Mouse (Mus musculus) urinary bladder, postnatal 25 days (tissue): ENCODE data around the gene Ess2.

Experiments
- DNase-seq: peaks from one replicate; pipeline ENCODE4 v3.0.0; 2022; ENCODE audit warnings: low spot score

Ess2 gene

DNA sequence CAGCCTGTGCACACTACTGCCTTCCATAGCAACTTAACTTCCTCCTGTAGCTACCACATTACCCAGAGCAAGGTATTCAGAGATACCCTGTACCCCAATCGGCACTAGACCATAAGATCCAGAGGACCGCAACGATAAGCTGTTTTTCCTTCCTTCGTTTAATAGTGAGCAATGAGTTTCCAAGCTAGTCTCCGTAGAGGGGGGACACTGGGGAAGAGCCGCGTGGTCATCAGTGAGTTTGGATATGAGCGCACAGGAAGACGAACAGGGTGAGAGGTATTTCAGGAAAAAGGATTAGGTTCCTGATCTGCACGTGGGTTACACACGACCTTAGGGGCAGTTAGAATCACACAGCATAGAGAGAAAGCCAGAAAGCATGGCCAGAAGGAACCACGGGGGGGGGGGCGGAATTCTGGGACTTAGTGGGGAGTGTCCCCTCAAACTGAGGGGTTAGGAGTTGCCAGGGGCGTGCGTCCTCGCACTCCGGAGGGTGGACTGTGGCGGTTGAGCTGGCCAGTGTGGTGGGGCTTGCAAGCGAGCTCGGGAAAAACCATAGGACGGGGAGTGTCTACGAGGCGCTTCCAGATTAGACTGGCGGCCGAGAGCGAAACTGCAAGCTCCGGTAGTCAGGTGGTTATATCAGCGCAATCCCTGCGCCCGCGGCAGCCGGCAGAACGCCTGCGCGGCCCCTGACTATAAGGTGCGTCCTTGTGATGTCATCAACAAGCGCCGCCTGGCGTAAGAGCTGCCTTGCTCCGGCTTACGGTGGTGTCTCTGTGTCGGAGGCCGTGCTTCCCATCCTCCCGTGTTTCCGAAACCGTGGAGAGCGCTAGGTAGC, 10.4 kb upstream of the Ess2 start:
- DNase-seq: peak; percentile 94

DNA sequence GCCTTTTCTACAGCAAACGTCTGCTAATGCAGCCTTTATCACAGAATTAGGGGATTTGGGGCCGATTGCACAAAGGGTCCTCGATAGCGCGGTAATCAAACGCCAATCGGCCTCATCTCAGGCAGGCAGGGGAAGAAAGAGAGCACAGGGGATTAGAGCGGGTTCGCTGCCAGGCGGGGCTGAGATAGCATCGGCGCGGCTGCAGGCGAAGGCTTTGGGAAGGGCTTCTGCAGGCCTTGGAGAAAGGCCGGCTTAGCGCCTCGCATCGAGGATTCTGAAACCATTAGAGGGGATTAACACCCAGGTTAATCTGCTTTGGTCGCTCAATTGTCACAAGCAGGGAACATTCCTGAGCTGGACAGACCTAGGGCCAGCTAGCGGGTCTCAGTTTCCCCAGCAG, 9.4 kb upstream of the Ess2 start:
- no peak for DNase-seq

DNA sequence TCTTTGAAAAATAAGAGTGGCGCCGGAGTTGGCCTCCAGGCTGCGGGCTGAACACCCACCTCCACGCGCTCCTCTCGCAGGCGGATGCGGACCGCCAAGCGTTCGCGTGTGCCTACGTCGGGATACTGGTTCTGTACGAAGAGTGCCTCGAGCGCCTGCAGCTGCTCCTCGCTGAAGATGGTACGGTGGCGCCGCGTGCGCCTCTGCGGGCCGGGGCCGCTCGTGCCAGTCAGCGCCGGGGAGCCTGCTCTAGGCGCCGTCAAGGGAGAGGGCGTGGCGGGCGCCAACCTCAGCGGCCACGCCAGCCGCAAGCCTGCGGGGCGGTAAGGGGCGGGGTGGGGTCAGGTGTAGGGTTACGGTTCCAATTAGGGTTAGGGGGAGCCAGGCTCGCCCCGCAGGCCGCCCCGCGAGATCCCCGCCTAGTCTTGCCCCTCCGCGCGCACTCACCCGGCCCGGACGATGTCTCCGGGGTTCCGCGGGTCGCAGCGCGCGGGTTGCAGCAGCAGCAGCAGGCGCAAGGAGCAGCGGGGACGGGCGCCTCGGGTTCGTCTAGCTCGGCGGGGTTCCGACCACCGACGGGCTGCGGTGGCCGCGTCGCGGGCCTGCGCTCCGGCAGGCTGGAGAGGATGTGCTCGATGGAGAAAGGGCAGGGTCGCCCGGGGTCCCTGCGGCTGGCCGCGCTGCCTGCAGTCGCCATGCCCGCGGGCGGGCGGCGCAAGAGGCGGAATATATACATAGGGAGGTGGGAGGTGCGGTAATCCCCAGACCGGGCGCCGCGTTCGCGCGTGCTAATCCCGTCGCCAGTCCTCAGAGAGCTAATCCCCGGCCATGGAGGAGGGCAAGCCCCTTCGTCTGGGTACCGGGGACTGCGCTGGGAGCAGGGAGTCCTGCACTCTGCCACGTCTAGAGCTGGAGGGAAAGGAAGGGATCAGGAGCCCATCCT, 3.4 kb upstream of the Ess2 start, which contains the start of gene Gsc2:
Gene Gsc2 (minus strand): TSS at position 753 of the 943 bp plus-strand sequence.
- DNase-seq: peak; percentile 19

DNA sequence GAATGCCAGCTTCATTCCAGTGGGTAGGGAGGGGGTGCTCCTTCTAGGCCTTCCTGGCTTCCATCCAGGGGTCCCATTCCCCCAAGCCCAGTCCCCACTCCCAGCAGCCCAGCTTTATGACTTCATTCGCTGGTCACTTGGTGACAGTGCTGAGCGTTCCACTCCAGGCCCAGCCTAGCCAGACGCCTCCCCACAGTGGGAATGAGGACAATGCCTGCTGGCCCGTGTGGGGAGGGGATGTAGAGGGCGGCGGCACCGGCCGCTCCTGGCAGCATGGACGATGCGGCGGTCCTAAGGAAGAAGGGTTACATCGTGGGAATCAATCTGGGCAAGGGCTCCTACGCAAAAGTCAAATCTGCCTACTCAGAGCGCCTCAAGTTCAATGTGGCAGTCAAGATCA, 12.7 kb downstream of the Ess2 start, which contains the start of the genes Dgcr2 and Tssk2:
Gene Dgcr2 (minus strand): TSS at position 101 of the 400 bp plus-strand sequence.
Gene Tssk2 (plus strand): TSS at position 176 of the 400 bp plus-strand sequence.
- DNase-seq: no peak

DNA sequence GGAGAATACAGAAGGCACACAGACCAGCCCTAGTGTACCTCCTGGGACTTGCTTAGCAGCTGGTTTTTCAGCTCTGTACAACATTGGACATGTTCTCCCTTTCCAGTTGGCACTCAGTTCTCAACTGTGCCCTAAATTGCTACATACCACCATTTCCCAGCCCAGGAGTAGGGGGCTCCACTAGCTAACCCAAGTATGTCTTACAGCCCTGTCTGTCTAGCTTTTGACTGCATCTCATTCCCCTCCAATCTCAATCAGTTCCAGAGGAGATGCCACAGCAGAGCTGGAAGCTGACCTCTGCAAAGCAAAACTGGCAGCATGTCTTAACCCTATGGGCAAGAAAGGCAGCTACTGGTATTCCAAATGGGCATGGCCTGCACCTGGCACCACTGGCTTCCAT, 15.1 kb downstream of the Ess2 start:
- DNase-seq: no peak

DNA sequence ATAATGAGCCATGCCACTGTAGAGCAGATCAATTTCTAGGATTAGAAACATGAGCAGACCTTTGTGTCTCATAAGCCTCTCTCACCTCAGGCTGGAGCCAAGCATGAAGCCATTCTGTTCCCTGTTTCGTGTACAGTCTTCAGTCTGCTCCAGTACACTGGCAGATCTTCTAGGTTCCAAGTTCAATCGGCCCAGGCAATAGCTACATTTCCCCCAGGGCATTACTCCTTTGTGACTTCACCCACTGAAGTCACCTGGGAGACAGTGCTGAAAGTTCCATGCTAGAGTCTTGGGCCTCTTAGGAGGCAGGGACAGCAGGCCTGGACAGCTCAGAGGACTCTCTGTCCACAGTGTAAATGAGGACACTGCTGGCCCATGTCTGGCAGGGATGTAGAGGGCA, 17.2 kb downstream of the Ess2 start, which contains the start of gene Tssk1:
Gene Tssk1 (plus strand): TSS at position 301 of the 400 bp plus-strand sequence.
- DNase-seq: no peak

DNA sequence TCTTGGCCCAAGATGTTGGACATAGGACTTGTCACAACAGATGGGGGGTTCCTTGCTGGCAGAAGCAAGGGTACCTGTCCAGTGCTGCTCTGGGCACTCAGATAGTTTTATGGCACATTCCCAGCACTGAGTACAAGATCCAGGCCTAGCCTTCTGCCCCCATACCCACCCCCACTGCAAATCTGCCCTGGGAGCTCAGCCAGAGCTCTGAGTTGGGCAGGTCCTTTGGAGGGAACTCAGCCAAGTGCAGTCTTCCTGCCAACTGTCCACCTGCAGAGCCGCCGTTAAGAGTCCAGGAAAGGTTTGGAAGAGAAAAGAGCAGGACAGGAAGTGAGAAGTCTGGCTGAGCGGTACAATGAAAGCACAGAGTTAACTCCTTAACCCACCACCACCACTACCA, 18.5 kb downstream of the Ess2 start:
- DNase-seq: no peak

DNA sequence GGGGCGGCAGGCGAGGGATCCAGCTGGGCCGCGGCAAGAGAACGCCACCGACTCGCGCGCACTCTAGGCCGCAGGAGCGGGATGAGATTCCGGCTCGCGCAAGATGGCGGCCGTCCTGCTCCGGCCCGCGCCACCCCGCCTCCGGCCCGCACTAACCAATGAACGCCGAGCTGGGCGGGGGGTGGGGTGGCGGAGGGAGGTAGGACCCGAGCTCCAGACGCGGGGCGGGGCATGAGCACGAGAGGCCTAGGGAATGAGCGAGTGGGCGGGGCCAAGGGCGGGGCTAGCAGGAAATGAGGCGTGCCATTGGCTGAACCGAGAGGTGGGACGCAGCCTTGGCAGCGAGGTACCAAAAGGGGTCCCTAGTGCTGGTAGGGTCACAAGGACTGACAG, 19.6 kb downstream of the Ess2 start, which contains the start of gene Gm20518:
Gene Gm20518 (minus strand): TSS at position 105 of the 393 bp plus-strand sequence.
- peak; percentile 99 for DNase-seq

DNA sequence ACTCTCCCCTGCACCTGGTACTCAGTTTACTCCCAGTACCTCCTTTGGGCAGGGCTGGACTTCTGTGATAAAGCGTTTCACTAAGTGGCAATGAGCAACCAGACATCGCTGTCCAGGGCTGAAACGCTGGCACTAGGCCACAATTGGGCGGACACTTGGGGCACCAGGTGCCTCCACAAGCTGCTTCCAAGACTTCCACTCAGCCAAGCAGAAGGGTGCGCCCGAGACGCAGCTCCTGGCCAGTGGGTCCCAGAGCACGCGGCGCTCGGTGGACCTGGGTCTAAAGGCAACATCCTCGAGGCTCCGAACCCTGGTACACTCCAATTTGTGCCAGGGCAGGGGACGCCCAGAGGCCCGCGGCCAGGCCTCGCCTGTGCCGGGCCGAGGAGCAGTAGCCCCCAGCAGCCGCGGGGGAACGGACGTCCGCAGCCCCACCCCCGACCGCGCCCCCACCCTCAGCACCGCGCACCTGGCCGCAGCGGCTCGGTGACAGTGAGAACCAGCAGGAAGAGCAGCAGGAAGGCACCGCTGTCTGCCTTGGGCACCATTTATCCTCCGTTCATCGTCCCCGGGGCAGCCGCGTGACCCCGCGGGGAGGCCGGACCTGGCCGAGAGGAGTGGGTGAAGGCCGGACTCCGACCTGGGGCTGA, 20.1 kb downstream of the Ess2 start:
- peak; percentile 70 for DNase-seq

DNA sequence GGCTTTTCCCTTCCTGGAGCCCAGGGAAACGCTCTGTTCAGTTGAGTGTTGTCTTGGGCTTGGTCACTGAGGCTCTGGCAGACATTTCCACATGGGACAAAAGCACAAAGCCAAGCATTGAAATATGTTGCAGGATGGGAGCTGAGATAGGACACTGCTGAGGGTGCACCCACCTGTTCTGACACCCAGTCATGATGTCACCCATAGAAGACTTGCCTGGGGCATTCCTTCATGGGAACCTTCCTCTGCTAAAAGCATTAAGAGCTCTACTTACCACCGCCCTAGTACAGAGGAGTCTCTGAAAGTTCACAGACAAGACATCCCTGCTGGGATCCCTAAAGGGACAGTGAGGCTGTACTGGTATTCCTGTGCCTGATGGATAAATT, 20.8 kb downstream of the Ess2 start:
- no peak for DNase-seq

DNA sequence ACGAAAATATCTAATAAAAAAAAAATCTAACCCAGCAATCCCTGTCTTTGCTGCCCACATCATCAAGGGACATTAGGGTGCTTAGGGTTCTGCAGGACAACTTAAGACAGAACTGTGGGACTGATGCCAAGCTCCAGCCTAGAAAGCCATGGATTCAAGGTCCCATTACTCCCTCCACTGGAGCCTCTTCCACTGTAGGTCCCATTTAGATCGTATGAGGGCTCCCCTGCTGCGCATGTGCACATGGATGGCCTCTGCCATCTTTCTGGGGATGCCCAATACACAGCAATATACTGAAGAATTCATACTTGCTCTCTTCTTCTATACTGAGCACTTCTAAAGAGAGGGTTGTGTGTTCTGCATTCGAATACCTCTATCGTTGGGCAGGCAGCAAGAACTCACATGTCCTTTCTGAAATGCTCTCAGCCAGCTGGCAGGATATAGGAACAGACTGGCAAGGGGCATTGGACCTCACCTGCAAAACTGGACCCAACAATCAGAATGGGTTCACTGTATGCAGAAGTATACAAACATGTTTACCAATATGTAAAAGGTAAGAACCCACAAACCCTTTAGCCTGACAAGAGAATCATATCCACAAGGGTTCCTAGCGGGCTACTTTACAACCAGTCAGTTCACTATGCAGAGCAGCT, 21.3 kb downstream of the Ess2 start:
- DNase-seq: no peak

DNA sequence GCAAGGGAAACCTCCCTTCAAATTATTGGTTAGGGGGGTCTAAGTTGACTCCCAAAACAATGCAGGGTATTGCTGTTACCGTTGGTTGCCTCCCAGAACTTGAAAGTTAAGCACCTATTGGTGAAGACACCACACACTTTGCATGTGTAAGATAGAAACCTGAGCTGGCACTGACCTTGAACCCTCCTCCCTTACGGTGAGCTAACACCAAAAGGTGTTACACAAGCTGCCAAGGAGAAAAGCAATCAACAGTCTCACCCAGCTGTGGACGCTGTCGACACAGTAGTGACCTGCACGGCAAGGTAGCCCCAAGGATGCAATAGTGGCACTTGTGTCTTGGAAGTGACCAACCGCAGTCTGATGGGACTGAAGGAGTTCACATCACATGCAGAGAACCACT, 27.0 kb downstream of the Ess2 start:
- no peak for DNase-seq

DNA sequence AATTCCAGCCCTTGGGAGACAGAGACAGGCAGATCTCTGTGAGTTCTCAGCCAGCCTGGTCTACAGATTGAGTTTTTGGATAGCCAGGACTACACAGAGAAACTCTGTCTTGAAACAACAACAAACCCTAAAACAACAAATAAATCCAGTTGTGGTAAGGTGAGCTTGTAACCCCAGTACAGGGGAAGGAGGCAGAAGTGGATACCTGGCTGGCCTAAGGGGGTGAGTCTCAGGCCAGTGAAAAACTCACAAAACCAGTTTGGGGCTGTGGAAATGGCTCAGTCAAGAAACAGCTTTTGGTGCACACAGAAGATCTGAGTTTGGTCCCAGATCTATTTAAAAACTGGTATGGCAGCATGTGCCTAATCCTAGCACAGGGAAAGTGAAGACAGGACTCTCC, 29.0 kb downstream of the Ess2 start:
- DNase-seq: no peak

DNA sequence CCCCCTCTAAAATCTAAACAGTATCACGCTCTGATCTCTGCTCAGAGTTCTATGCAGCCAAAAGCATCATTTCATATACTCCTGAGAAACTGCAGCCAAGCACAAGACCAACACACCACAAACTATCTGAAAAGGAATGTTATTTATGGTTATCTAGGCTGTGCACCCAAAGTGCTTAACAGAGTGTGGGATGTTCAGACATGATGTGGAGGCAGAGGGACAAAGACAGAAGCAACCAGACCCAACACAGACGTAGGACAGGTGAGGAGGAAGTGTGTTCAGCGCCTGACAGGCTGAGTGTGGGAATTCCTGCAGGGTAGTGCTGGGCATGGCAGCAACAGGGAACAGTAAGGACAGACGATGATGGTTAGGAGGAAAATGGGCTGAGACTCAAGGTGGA, 31.6 kb downstream of the Ess2 start:
- DNase-seq: no peak

DNA sequence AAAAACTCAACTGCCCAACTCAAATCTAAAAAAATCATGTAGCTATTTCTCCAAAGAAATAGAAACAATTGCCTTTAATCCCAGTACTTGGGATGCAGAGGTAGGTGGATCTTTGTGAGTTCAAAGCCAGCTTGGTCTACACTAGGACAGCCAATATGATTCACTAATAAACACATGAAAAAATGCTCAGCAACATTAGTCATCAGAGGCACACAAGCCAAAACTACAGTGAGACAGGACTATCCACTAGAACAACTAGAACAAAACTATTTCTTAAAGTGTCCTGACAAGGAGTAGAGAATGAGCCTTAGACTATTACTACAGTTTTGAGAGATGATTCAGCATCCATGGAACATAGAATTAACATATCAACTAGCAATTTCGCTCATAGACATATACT, 35.1 kb downstream of the Ess2 start:
- no peak for DNase-seq

DNA sequence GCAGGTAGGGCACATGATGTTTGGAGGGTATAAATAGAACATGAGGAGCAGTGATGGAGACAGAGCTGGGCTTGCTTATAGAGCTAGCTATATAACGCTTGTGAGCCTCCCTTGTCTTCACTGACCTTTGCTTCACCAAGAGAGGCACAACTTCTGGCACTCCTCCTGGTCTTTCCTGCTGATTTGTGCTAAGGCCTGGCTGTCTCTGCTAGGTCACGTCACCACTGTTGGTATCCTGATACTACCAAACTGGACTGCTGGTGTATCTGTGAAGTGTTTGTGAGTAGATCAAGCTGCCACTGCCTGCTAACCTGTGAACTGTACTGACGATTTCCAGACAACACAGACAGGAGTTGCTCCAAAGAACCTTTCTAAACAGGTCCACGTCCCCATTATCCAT, 36.0 kb downstream of the Ess2 start:
- DNase-seq: no peak

DNA sequence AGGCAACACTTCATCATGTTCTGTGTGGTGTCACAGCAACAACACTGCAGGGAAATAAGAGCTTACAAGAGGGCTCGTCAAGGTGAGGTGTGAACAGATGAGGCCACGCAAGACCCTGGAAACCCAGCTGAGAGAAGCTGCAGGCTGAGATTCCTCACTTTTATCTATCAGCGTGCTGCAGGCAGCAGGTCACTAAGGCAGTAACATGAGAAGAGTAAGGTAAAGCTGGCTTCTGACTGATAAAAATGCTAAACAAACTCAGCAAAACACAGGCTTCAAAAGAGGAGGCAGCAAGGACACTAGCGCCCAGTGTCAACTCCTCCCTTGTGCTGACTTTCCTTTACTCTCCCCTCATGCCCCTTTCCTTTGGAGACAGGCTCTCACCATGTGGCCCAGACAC, 38.2 kb downstream of the Ess2 start:
- DNase-seq: no peak

DNA sequence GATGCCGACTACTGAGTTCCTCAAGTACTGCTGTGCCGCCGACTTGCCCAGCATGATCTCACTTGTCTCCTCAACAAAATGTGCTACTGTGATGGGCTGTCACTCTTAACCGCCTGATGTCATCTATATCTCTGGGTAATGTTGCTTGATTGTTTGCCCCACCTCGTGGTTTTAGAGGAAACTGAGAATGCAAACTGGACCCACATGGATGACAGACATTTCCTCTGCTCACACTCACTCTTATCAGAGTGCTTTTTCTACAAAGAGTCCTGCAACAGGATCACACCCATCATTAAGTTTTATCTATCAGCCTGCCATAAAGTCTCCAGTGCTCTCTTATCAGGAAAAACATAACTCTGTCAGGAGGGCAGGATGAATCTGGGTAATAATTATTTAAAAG, 39.9 kb downstream of the Ess2 start:
- no peak for DNase-seq

DNA sequence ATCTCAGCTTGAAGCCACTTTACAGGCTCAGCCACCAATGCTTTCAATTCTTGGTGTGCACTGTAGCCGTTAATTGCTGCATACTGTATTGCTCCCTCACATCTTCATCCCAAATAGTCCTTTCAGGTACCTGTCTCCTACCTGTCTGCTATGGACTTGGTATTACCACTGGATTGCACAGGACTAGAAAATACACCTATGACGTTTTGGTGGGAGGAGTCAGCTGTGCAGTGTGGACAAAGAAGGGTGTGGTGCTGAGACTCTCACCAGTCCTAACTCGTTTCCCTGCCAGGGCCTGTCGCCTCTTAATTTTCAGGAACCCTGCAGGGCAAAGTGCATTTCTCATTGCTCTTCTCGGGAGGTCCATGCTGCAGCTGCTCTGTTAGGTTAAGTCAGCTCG, 45.4 kb downstream of the Ess2 start:
- DNase-seq: peak; percentile 34

DNA sequence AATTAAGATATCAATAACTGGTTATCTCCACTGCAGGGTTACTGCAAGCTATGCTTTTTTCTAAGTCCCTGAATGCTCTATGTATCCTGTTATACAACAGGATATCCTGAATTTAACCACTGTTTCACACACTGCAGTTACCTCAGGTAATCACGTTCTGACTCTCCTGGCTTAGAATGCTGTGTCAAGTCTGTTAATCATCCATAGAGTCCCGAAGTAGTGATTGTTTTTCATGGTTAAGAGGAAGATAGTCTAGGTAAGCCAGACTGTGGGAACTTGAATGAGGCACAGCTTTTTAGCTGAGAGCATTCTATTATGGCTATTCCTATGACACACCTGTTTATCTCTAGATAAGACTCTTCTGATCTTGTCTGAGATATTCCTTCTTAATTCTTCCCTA, 45.9 kb downstream of the Ess2 start:
- no peak for DNase-seq

DNA sequence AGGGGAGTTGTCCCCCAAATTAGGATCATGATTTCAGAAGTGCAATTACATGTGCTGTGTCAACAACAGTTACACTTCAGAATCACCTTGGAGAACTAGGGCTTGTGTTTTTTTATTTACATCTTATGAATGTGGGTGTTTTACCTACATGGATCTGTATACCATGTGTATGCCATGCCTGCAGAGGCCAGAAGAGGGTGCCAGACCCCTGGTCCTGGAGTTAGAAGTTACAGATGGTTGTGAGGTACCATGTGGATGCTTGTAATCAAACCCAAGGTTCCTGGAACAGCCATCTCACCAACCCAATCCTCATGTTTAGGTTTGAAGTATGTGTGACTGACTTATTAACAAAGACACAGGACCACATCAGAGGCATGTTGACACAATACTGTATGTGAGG, 52.6 kb downstream of the Ess2 start:
- DNase-seq: no peak

DNA sequence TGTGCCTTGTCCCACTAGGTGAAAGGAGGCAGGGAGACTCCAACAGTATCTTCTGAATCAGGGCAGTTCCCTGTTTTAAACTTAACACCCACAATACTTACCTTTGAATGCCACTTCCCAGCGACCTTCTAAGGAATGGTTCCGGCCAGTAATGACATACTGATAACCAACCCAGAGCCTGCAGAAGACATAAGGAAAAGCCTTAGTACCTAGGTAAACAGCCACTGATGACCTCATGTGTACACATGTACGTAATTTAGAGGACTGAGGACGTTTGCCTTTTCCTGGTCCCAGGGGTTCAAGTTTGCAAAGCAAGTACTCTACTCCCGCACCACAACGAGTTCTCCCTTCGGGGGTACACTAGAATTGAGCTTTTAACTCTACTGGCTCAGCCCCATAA, 54.0 kb downstream of the Ess2 start:
- DNase-seq: no peak
